Mouse (Mus musculus) embryonic fibroblast, embryonic 13.5 days (primary cell): Measurements from ENCODE around the gene Thsd4. TPM values are rescaled to one million over a fixed set of nuclear protein-coding genes. Genes with fewer than 3 reads are reported as not detected.

Experiments used
- H3K27ac ChIP-seq: 2 replicates; pipeline ENCODE4 v1.5.1; 2012; ENCODE audit warnings: low read length, control low read depth, inconsistent platforms; ENCODE audit not compliant: insufficient read depth
- H3K4me1 ChIP-seq: 2 replicates; pipeline ENCODE4 v1.6.1; 2011; ENCODE audit warnings: low read length; ENCODE audit not compliant: control insufficient read depth, insufficient read depth
- H3K4me3 ChIP-seq: 2 replicates; pipeline ENCODE4 v1.5.1; 2011; ENCODE audit warnings: mild to moderate bottlenecking, control low read depth, low read length; ENCODE audit not compliant: insufficient read depth
- CTCF ChIP-seq: IDR thresholded peaks from 2 replicates; pipeline ENCODE4 v1.5.1; 2011; ENCODE audit warnings: mild to moderate bottlenecking, control low read depth, low read length, moderate library complexity, borderline replicate concordance; ENCODE audit not compliant: insufficient read depth
- POLR2A ChIP-seq: IDR thresholded peaks from 2 replicates; pipeline ENCODE4 v1.6.1; 2011; ENCODE audit warnings: low read depth, mild to moderate bottlenecking, control low read depth, low read length, moderate library complexity
- polyA plus RNA-seq: library from polyadenylated mRNA; stranded (reverse); fragments of >200 nt; gene quantifications from 2 replicates; pipeline ENCODE4 v1.2.4, GENCODE M21; 2011; ENCODE audit warnings: low read depth; ENCODE audit not compliant: missing spikeins, insufficient read length

Gene Thsd4
- polyA plus RNA-seq, 1 experiment = 7.0 TPM

GRCm38 (mm10) chr9:60092428-60092827 is 429.4 kb downstream of the Thsd4 start:
- no peak overlapping the region for H3K27ac ChIP-seq
- no peak for TF ChIP-seq CTCF
- TF ChIP-seq POLR2A = no peak
- no peaks in the 10 kb centered on the region for H3K4me1 ChIP-seq
- H3K4me3 ChIP-seq = no peak overlapping the region

DNA sequence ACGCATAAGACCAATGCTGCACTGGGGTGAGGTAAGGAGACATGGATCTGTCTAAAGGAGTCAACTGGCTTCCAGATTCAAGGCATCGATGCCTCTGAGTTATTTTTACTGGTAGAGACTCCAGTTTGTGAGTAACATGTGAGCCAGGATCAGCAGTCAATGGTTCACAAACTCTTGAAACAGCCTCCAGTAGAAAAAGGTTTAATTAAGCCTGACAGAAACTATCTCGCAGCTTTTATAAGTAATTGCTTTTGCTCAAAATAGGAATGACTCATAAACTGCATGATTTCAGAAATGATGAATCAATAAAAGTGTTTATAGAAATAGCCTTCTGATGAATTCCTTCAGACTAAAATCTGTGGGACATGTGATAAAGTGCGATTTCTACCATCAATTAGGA is 432.4 kb downstream of the Thsd4 start:
- Histone ChIP-seq H3K4me1 (no peaks in the 10 kb centered on the region), H3K4me3 (no peak overlapping the region), H3K27ac (no peak overlapping the region)
- no peak for TF ChIP-seq CTCF

DNA sequence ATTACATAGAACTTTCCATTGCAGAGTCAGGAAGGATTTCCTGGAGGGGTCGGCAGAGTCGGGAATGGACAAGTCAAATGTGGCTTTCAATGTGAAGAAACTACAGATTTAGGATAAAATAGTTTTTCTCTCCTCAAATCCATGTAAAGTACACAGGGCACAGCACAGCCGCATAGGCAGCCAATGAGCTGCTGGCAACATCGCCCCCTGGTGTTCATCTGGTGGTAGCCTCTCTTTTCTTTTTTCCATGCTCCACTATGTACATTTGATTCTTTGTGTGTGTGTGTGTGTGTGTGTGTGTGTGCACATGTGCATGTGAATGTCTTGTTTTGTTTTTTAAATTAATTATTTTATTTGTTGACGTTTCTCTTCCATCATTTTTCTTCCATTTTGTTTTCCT is 433.7 kb downstream of the Thsd4 start:
- Histone ChIP-seq H3K4me1 (no peaks in the 10 kb centered on the region), H3K4me3 (no peak overlapping the region), H3K27ac (no peak overlapping the region)
- TF ChIP-seq POLR2A (no peak), CTCF (peak; percentile 37; the same call in 1 of the 2 replicates)

DNA sequence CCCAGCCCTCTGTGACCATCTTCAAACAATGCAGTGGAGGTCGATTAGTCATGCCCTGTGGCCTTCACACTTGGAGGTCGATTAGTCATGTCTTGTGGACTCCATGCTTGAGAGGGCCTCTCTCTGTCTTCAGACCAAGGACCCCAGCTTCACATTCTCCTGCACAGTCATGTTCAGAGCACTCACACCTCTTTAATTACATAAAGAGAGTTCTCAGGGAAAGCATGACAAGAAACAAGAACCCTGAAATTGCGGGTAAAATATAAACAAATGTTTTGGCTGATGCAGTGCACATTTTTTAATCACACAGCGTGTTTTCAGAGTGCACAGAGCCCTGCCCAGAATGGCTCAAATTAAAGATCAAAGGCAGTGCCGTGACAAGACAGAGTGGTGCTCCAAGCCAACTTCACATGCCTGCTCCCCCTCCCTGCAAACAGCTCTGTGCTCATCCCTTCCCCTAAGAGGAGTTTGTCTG is 439.7 kb downstream of the Thsd4 start:
- no peak for TF ChIP-seq CTCF
- TF ChIP-seq POLR2A = no peak
- no peak overlapping the region for H3K4me3 ChIP-seq
- no peaks in the 10 kb centered on the region for H3K4me1 ChIP-seq
- H3K27ac ChIP-seq = peak overlapping the region; percentile 43; the same call in 1 of the 2 replicates

GRCm38 (mm10) chr9:60077761-60078160 is 444.1 kb downstream of the Thsd4 start:
- Histone ChIP-seq H3K27ac (no peak overlapping the region), H3K4me3 (no peak overlapping the region), H3K4me1 (0 out of 2 replicates have a peak, but pooled peaks cover 3% of the 10 kb centered on the region)
- TF ChIP-seq CTCF = no peak
- no peak for TF ChIP-seq POLR2A

GRCm38 (mm10) chr9:60076396-60076795 is 445.4 kb downstream of the Thsd4 start:
- Histone ChIP-seq H3K4me1 (0 out of 2 replicates have a peak, but pooled peaks cover 3% of the 10 kb centered on the region), H3K4me3 (no peak overlapping the region), H3K27ac (no peak overlapping the region)
- TF ChIP-seq POLR2A (no peak), CTCF (no peak)

DNA sequence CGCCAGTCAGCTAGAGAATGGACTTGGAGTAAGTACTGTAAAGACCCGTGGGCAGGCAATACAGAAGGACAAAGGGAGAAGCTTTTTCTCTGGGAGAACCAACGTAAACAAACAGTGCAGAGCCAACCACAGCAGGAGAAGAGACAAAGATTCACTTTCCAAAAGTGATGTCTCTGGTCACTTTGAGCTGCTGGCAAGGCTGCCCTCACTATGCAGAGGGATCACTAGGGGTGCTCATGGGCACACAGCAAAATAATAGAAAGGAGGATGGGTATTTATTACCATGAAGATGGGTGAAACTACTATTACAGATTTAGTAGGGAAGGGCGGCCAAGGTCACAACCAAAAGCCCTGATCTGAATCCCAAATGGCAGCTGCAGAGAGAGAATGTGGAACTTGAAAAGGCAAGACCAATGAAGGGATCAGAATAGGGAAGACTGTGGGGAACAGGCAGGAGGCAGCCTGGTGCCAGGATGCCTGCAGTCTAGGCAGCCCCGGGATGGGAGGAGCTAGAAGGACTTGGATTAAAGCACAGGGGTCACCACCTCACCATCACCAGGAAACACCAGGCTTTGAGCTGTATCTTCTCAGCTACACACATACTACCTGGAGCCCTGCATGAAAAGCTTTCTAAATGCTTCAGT is 450.1 kb downstream of the Thsd4 start:
- no peak overlapping the region for H3K27ac ChIP-seq
- 0 out of 2 replicates have a peak, but pooled peaks cover 3% of the 10 kb centered on the region for H3K4me1 ChIP-seq
- H3K4me3 ChIP-seq = no peak overlapping the region
- no peak for TF ChIP-seq CTCF
- TF ChIP-seq POLR2A = no peak

GRCm38 (mm10) chr9:60067241-60067640 is 454.6 kb downstream of the Thsd4 start:
- no peak overlapping the region for H3K27ac ChIP-seq

DNA sequence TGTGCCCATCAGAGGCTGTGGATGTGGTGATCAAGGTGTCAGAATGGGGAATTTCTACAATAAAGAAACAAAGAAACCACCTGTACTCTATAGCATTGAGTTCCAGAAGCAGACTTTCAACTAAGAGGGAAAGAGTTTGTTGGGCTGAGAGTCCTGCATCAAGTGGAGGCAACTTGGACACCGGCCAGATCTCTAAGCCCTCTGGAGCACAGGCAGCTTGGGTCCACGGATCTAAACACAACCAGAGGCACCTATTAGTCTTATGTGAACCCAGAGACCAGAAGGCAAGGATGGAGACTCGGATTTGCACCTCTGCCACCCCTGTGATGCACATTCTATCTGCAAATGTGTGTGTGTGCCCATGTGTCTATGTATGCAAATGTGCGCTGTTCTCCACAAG is 456.7 kb downstream of the Thsd4 start:
- no peak overlapping the region for H3K4me3 ChIP-seq
- no peak overlapping the region for H3K27ac ChIP-seq
- TF ChIP-seq CTCF (no peak), POLR2A (no peak)
- peaks cover 6% of the 10 kb centered on the region for H3K4me1 ChIP-seq

More at GRCm38 (mm10) chr9:60067241-60067640, 454.6 kb downstream of the Thsd4 start:
- no peak for TF ChIP-seq CTCF
- no peak for TF ChIP-seq POLR2A
- Histone ChIP-seq H3K4me3 (no peak overlapping the region), H3K4me1 (peaks cover 6% of the 10 kb centered on the region)

GRCm38 (mm10) chr9:60063191-60063720 is 458.6 kb downstream of the Thsd4 start:
- TF ChIP-seq POLR2A (no peak), CTCF (no peak)
- Histone ChIP-seq H3K4me3 (no peak overlapping the region), H3K27ac (peak overlapping the region; percentile 68), H3K4me1 (peaks cover 6% of the 10 kb centered on the region)
